Mouse (Mus musculus) liver, embryonic 14.5 days (tissue): ENCODE measurements at regions not wholly inside any gene's neighbourhood (a gene's known extent, or its start where the extent isn't known, plus 50 kb on each side); places are given as distances from the start of the nearest gene placed in this dataset.

Experiments used
- ATAC-seq: fragments of 200-750 bp; cut with Nextera tagmentation; 2 replicates; pipeline ENCODE4 v1.8.0; 2017; ENCODE audit warnings: moderate number of reproducible peaks, mild to moderate bottlenecking, moderate library complexity; ENCODE audit not compliant: insufficient read depth
- DNase-seq, 3 experiments: peaks; one replicate each; pipeline ENCODE4 v3.0.0-alpha.2; 2012 to 2013; ENCODE audit warnings: low read depth in 3 of 3, low spot score in 3 of 3
- H3K27ac ChIP-seq: fragments of 300-500 bp; sonication (generic); 2 replicates; pipeline ENCODE4 v1.5.1; 2014; ENCODE audit warnings: moderate library complexity, mild to moderate bottlenecking, control low read depth, inconsistent platforms
- H3K27me3 ChIP-seq: fragments of 300-500 bp; sonication (generic); 2 replicates; pipeline ENCODE4 v1.6.1; 2014; ENCODE audit warnings: mild to moderate bottlenecking, low read length, moderate library complexity; ENCODE audit not compliant: control insufficient read depth, insufficient read depth
- H3K36me3 ChIP-seq: fragments of 300-500 bp; sonication (generic); replicated peaks from 2 replicates; pipeline ENCODE4 v1.6.1; 2014; ENCODE audit warnings: low read depth; ENCODE audit not compliant: control insufficient read depth, insufficient read depth
- H3K4me1 ChIP-seq, 2 experiments: fragments of 200-500 bp in 1 of 2; fragments of 300-500 bp in 1 of 2; sonication (generic) in 1 of 2; replicated peaks; 2 replicates each; pipeline ENCODE4 v1.6.1; 2012 to 2014; ENCODE audit warnings: antibody characterized with exemption in 1 of 2, inconsistent platforms in 1 of 2, low read length in 1 of 2; ENCODE audit not compliant: control insufficient read depth in 2 of 2, insufficient read depth in 2 of 2
- H3K4me2 ChIP-seq: fragments of 300-500 bp; sonication (generic); 2 replicates; pipeline ENCODE4 v1.6.1; 2014; ENCODE audit warnings: low read depth, mild to moderate bottlenecking, control low read depth, moderate library complexity
- H3K4me3 ChIP-seq, 2 experiments: fragments of 200-500 bp in 1 of 2; fragments of 300-500 bp in 1 of 2; sonication (generic) in 1 of 2; 2 replicates each; pipeline ENCODE4 v1.5.1; 2012 to 2014; ENCODE audit warnings: low read depth in 2 of 2, low read length in 2 of 2, mild to moderate bottlenecking in 2 of 2, control low read depth in 1 of 2, inconsistent platforms in 1 of 2, moderate library complexity in 1 of 2; ENCODE audit not compliant: insufficient read depth in 1 of 2
- H3K9ac ChIP-seq: fragments of 300-500 bp; sonication (generic); replicated peaks from 2 replicates; pipeline ENCODE4 v1.6.1; 2014; ENCODE audit warnings: mild to moderate bottlenecking, control low read depth, moderate library complexity
- H3K9me3 ChIP-seq: fragments of 300-500 bp; sonication (generic); 2 replicates; pipeline ENCODE4 v1.6.1; 2016; ENCODE audit warnings: low read length, mixed read lengths; ENCODE audit not compliant: control insufficient read depth
- CTCF ChIP-seq: IDR thresholded peaks from 2 replicates; pipeline ENCODE4 v1.5.1; 2016; ENCODE audit warnings: antibody characterized with exemption, low read depth, control low read depth
- EP300 ChIP-seq: IDR thresholded peaks from 2 replicates; pipeline ENCODE4 v1.6.1; 2016; ENCODE audit warnings: antibody characterized with exemption, low read depth
- WGBS: fragments of 180-500 bp; shearing (Covaris S2); extraction: QIAGEN DNeasy Blood & Tissue Kit; methylation state at CpG from one replicate; pipeline ENCODE4 v1.1.7; 2014; ENCODE audit not compliant: insufficient replicate concordance; 5-methylcytosine and 5-hydroxymethylcytosine counted together

- no peak overlapping the region for H3K4me2 ChIP-seq
- H3K27me3 ChIP-seq, result no peaks in the 10 kb centered on the region
- 19% methylated on average over 4 of the region's 4 CpGs for WGBS
- H3K9ac ChIP-seq, result no peak overlapping the region
- DNase-seq (no peak), ATAC-seq (no peak)
- TF ChIP-seq CTCF, result no peak
- TF ChIP-seq EP300, result no peak
- H3K4me3 ChIP-seq, result no peak overlapping the region
- H3K4me1 ChIP-seq, result no peaks in the 10 kb centered on the region
- no peak overlapping the region for H3K27ac ChIP-seq
- no peaks in the 10 kb centered on the region for H3K9me3 ChIP-seq
- H3K36me3 ChIP-seq, result no peaks in the 10 kb centered on the region
These were observed 87.3 kb downstream of the Kcnh2 start for GRCm38 (mm10) chr5:24264151-24264550.

- no peak for ATAC-seq
- 71% methylated on average over 3 of the region's 3 CpGs for WGBS
These were observed 86.0 kb downstream of the Kcnh2 start for GRCm38 (mm10) chr5:24265431-24265830.

GRCm38 (mm10) chr5:24266344-24267295, 84.8 kb downstream of the Kcnh2 start:
- DNase-seq, result peak; percentile 57 to 62 (median 59)
- 2% methylated on average over 16 of the region's 16 CpGs for WGBS
- no peak for TF ChIP-seq EP300
- peak; percentile 95 for TF ChIP-seq CTCF
- Histone ChIP-seq H3K27me3 (no peaks in the 10 kb centered on the region), H3K27ac (no peak overlapping the region), H3K36me3 (no peaks in the 10 kb centered on the region), H3K9me3 (no peaks in the 10 kb centered on the region), H3K4me3 (peak overlapping the region; percentile 8 to 23; a peak in 1 of 4 replicates), H3K4me1 (no peaks in the 10 kb centered on the region), H3K4me2 (peak overlapping the region; percentile 55), H3K9ac (no peak overlapping the region)
- peak; percentile 65 for ATAC-seq

More at GRCm38 (mm10) chr5:24265431-24265830, 86.0 kb downstream of the Kcnh2 start:
- no peak overlapping the region for H3K9ac ChIP-seq
- no peak for DNase-seq
- no peaks in the 10 kb centered on the region for H3K4me1 ChIP-seq
- H3K4me3 ChIP-seq, result no peak overlapping the region
- H3K9me3 ChIP-seq, result no peaks in the 10 kb centered on the region
- TF ChIP-seq CTCF (no peak), EP300 (no peak)
- no peaks in the 10 kb centered on the region for H3K36me3 ChIP-seq
- no peak overlapping the region for H3K27ac ChIP-seq
- no peaks in the 10 kb centered on the region for H3K27me3 ChIP-seq
- H3K4me2 ChIP-seq, result no peak overlapping the region
